Mouse (Mus musculus): Measurements from ENCODE around the gene Tmed5. TPM values are rescaled to one million over a fixed set of nuclear protein-coding genes. Genes with fewer than 3 reads are reported as not detected.
A peak's percentile ranks its signal among the peaks of the same experiment; 100 is the strongest.
"Not testable (repeated sequence)": the region's sequence is repeated elsewhere in the genome, so short reads cannot be mapped to it uniquely, and the experiment has no call there.

Gene Tmed5
- total RNA-seq (2021): 10 to 100 TPM; 22.9 to 25.6 TPM
- long read RNA-seq, experiment 1, transcript Tmed5-201 (4 exons, 3,800 nt): major isoform, 38 of 46 reads
- long read RNA-seq, experiment 1, partial matches to known transcripts: 2 of 46 reads
- long read RNA-seq, experiment 1, other reads (novel, unspliced or antisense): 5 of 46 reads
- long read RNA-seq, experiment 2, transcript Tmed5-201 (4 exons, 3,800 nt): major isoform, 32 of 35 reads
- long read RNA-seq, experiment 2, partial matches to known transcripts: 0 of 35 reads
- long read RNA-seq, experiment 2, other reads (novel, unspliced or antisense): 3 of 35 reads

DNA sequence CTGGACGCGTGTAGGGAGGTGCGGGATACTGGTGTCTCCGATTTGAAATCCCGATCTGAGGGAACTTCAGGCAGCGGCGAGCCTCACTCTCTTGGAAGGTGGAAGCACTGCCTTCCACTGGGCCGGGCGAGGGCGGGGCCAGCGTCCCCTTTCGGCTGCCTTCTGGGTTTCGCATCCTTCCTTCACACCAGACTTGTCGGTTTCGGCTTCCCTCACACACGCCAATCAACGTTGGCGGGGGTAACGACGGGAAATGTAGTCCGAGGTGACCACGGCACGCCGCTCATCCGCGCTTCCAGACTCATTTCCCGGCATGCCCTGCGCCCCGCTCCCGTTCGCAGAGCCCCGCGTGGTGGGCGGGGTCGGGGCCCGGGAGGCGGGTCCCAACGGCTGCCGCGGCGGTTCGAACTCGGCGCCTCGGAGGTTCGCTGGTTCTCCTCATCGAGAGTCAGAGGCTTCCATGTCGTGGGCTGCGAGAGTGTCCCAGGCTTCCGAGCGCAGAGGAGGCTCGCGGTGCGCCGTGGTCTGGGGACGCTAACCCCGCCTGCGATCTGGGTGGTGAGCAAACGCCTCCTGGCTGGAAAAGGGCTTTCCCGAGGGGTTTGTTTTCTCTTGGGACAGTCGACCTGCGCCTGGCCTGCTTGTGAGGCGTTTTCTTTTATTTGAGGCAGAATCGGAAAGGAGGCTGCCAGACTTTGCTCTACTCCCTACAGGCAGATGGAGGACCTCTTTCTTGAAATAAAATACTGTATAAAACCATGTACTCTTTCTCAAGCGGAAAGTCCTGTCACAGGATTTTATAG is at the start of gene Tmed5, which contains the start of gene Ccdc18:
Gene Tmed5 (minus strand): TSS at position 180 of the 803 bp plus-strand sequence.
Gene Ccdc18 (plus strand): TSS at position 435 of the 803 bp plus-strand sequence.
- intact Hi-C loops (cut with DNase I): loop anchor here (5.0 kb wide), 4 partner anchors 65 to 180 kb away; partner anchors contain the start of genes Dr1, Fam69a, Mtf2 and Pigg
- DNase-seq: peak; percentile 98 to 99

DNA sequence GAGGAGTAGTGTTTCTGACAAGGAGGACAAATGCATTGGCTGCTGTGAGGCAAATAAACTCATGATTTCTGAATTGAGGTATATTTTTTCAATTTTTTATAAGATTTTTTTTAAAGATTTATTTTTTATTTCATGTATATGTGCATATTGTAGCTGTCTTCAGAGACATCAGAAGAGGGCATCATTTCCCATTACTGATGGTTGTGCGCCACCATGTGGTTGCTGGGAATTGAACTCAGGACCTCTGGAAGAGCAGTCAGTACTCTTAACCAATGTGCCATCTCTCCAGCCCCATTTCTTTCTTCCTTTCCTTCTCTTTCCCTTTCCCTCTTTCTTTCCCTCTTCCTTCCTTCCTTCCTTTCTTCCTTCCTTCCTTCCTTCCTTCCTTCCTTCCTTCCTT is 31.3 kb upstream of the Tmed5 start:
- intact Hi-C loops (cut with DNase I): loop anchor here (2.0 to 5.0 kb wide), 2 partner anchors 131 to 241 kb away; no protein-coding TSS in a partner anchor
- DNase-seq: peak; percentile 21 to 55

DNA sequence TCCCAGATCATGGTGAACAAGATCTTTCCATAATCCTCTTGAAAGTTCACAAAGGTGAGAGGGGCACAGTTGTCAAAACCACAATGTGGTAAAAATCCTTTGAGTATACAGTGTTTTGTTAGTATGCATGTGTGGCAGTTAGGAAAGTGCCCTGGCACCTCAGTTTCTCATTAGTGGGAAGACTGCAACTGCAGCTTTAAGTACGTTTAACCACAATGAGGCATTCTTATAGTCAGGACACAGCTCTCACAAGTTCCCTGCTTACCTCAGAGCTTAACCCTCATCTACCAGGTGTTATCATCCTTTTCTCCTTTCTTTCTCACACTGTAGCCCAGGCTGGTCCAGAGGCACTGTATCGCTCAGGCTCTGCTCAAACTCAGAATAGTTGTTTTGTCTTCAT is 28.4 kb upstream of the Tmed5 start:
- DNase-seq: no peak
- intact Hi-C loops (cut with DNase I): loop anchor here (5.0 kb wide), 1 partner anchor 238 kb away; no protein-coding TSS in a partner anchor

DNA sequence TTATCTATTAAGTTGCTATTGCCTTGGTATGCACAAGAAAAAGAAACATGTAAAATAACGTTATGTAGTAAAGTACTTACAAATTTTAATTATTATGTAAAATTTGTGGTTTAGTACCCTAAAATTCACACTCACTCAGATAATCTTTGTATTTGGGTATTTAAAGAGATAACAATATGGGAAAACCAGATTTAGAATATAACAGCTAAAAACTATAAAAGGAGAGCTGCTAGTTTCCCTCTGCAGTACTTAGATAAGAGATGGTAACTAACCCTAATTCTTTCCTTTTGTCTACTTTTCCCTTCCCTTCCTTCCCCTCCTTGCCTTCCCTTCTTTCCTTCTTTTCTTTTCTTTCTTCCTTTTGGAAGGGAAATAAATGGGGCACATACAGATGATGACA is 20.2 kb upstream of the Tmed5 start:
- intact Hi-C loops (cut with DNase I): no loop called here

DNA sequence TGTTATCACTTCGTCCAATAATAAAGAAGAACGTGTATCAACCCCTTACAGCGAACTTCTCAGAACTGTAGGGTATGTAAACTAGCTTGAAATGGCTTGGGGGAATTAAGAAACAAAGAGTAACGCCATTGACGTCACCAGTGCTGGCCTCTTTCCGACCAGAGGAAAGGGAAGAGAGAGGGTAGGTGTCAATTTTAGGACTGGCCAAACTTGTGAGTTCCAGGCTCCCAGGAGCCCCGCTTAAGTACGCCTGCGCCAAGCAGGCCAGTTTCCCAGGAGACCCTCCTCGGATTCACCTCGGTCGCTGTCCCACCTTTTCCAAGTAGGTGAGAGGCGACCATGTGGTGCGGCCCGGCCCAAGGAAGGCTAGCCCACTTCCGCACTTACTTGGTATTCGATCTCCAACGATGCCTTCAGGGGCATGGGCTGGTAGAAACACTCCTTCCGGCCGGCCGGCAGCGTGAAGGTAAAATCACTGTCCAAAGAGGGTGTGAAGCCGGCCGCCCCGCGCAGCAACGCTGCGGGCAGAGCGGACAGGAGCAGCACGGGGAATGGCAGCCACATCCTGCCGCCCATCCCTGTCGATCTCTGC is 475 bp downstream of the Tmed5 start:
- peak; percentile 47 to 52 for DNase-seq
- intact Hi-C loops (cut with DNase I): loop anchor here (5.0 kb wide), 4 partner anchors 65 to 180 kb away; partner anchors contain the start of genes Dr1, Fam69a, Mtf2 and Pigg

More for the DNA sequence above, 20.2 kb upstream of the Tmed5 start:
- no peak for DNase-seq

DNA sequence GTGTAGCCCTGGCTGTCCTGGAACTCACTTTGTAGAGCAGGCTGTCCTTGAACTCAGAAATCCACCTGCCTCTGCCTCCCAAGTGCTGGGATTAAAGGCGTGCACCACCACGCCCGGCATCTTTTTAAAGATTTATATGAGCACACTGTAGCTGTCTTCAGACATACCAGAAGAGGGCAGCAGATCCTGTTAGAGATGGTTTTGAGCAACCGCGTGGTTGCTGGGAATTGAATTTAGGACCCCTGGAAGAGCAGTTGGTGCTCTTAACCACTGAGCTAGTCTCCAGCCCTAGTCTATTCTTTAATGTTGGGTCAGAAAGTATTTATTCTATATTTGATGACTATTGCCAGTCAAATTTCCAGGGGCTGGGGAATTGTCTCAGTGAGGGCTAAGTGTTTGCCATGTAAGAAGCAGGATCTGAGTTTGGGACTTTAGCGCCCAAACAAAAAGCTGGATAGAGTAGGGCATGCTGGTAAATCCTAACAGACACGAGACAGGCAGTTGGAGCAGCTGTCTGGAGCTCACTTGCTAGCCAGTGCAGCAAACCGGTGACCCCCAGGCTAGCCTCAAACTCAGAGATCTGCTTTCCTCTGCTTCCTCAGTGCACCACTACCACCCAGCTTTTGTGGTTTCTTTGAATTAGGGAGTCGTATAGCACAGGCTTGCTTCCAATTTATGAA is 12.1 kb downstream of the Tmed5 start:
- intact Hi-C loops (cut with DNase I): no loop called here
- DNase-seq: no peak

DNA sequence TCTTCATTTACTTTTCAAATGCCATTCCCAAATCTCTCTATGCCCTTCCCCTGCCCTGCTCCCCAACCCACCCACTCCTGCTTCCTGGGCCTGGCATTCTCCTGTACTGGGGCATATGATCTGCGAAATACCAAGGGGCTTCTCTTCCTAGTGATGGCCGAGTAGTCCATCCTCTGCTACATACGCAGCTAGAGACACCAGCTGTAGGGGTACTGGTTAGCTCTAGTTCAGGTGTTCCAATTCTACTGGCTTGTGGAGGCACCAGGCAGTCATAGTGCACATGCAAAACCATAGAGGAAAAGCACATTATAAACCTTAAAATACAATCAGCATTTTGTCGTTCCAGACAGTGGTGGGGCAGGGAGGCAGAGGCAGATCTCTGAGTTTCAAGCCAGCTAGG is 14.7 kb downstream of the Tmed5 start:
- DNase-seq: no peak
- intact Hi-C loops (cut with DNase I): no loop called here

DNA sequence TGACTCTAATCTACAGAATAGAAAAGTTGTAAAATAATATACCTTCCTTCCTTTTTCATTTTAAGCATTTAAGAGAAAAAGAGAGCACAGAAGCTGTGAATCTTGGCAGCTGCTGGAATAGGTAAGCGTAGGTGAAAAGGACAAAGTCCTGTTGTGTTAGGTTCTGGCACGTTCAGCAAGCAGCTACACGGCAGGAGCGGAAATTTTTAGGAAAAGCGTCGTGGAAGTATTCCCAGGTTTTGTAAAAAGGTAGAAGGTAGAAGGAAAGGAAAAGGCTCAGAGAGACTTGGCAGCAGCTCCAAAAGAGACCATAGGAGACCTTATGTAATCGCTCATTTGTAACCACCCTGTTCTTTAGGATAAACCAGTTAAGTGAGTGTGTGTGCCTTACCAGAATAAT is 23.1 kb downstream of the Tmed5 start:
- intact Hi-C loops (cut with DNase I): no loop called here
- DNase-seq: no peak

DNA sequence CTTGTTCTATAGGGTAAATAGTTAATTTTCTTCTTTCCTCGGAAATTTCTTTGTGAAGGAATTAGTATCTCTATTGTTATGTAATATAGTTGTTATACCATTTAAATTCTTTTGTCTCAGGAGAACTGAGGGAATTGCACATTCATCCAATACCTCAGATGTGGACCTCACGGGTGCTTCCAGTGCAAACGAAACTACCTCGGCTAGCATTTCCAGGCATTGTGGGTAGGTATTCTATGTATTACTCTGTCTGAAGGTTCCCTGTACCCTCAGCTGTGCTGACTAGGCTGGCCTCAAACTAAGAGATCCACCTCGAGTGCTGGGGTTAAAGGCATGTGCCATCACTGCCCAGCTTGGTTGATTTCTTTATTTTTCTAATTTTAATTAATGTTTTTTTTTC is 28.1 kb downstream of the Tmed5 start:
- intact Hi-C loops (cut with DNase I): no loop called here
- no peak for DNase-seq

DNA sequence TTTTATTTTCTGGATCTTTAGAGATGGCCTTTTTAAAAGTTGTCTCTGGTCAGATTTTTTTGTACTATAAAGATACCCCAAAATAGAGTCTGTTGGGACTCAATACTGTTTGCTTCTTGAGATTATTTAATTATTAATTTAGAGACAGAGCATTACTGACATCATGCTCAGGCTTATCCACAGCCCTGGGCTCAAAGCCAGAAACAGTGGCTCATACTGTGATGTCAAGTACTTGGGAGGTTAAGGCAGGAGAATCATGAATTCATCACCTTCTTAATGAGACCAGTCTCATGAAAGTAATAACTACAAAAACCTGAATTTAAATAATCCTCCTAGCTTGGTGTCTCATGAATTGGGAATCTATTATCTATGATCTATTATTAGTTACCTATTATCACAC is 32.2 kb downstream of the Tmed5 start:
- DNase-seq: peak in 1 of 2 experiments; percentile 7
- intact Hi-C loops (cut with DNase I): no loop called here

DNA sequence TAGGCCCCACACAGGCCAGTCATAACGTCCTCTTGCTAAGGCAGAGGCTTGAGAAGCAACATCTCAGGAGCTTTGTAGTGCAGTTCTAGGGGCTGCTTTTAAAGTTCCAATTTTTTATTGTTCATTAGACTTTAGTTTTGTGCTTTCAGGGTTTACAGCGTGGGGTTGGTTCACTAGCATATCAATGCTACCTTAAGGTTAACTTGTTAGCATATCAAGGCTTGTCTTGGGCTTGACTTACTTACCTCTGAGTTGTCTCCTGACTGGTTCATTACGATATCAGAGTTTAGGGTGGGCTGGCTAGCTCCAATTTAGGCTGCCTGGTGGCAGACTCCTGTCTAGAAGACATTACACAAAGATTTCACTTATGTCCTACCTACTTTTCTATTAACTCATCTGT is 34.7 kb downstream of the Tmed5 start:
- DNase-seq: no peak
- intact Hi-C loops (cut with DNase I): no loop called here

DNA sequence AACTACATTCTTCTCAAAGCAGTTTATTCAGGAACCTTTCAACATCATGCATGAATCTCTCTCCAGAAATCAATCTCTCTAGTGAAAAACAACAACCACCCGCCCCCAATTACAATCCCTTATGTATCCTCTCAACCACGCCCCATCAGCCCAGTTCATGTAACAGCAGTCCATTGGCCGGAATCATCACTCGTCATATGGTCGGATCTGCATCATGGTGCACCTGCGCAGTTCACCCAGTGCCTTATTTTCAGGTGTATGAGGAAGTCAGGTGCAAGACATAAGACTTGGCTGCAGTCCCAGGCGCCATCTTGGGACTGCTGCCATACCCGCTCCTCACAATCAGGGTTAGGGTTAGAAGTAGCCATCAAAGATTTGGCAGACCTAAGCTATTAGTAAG is 39.7 kb downstream of the Tmed5 start:
- intact Hi-C loops (cut with DNase I); DNase-seq: not testable (repeated sequence)

DNA sequence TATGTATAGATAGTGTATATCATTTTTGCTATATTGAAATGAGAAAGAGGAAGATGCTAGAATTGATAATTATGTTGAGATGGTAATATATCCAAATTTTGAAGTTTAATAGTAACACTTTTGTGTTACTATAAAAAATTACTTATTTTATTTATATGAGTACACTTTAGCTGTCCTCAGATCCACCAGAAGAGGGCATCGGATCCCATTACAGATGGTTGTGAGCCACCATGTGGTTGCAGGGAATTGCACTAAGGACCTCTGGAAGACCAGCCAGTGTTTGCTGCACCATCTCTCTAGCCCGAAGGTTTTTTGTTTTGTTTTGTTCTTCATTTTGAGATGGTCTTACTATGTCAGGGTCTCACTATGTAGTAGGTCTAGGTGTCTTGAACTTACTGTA is 47.0 kb downstream of the Tmed5 start:
- DNase-seq: no peak
- intact Hi-C loops (cut with DNase I): no loop called here

DNA sequence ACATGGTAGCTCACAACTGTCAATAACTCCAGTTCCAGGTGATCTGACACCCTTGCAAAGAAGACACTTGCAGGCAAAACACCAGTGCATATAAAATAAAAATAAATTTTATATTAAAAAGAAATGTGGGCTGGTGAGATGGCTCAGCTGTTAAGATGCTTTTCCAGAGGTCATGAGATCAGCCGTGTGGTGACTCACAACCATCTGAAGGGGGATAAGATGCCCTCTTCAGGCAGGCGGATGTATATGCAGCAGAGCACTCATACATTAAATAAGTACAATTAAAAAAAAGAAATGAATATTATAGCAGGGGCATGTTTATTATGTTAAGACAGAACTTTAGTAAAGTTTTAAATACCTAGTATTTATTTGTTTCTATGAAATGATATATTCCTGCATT is 50.0 kb downstream of the Tmed5 start:
- peak in 1 of 2 experiments; percentile 7 for DNase-seq
- intact Hi-C loops (cut with DNase I): loop anchor here (5.0 kb wide), 1 partner anchor 50 kb away; no protein-coding TSS in a partner anchor

DNA sequence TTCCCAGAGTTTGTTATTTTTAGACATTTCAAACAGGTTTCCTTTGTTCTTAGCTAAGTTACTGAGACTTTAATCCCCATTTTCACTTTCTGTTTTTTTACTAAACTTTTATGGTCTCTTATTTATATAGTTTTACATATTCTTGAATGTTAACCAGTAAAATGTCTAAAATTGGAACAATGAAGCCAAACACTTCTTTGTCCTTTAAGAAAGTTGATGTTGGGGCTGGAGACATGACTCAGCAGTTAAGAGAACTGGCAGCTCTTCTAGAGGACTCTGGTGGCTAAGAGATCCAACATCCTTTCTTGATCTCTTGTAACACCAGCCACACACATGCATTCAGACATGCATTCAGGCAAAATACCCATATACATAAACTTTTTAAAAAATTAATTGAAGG is 52.8 kb downstream of the Tmed5 start:
- intact Hi-C loops (cut with DNase I): loop anchor here (5.0 kb wide), 1 partner anchor 47 kb away; no protein-coding TSS in a partner anchor
- peak in 1 of 2 experiments; percentile 4 for DNase-seq

DNA sequence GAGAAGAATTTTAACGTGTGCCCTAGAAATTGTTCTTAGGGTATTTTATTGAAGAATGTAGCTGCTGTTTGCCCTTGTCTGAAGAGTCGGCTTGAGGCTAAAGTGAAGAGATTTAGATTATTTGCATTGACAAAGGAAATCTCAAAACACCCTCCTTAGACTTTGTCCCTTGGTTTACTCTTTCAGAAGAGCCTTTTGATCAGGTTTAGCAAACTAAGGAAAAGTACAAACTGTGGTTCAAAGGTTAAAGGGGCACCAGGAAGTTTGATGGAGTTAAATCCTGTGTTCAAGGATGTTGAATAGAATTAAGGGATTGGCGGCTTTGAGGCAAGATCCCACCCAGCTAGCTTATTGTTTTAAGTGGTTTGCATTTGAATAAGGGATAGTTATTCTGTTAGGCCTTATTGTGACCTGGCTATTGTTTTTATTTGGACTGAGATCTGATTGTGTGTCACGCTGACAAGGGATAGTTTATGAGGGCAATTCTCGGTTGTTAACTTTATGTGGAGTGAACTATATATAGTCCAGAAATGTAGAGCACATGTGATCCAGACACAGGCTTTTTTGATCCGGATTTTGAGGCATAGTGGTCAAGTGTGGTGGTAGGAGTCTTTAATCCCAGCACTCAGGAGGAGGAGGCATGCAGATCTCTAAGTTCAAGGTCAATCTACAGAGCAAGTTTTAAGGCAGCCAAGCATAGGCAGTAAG is 55.4 kb downstream of the Tmed5 start:
- no peak for DNase-seq
- intact Hi-C loops (cut with DNase I): no loop called here

DNA sequence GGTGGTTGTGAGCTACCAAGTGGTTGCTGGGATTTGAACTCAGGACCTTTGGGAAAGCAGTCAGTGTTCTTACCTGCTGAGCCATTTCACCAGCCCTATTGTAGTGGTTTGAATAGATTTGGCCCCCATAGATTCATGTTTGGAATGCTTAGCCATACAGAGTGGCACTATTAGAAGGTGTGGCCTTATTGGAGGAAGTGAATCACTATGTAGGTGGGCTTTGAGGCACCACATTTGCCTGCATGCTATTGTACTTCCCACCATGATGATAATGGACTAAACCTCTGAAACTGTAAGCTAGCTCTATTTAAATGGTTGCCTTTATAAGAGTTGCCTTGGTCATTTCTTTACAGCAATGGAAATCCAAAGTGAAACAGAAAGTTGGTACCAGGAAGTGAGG is 56.2 kb downstream of the Tmed5 start:
- DNase-seq: no peak

DNA sequence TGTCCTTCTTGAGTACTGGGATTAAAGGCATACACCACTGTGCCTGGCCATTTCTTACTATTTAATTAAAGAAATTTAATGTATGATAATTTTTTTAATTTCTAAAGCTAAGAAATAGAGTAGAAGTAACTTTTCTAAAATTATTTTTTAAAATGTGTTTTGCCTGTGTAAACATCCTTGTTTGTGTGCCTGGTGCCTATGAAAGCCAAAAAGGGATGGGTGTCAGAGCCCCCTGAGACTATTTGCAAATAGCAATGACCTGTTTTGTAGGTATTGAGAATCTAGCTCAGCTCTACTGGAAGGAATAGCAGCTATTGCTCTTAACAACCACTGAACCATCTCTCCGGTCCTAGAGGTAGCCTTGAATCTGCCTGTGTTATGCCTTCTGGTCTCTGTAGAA is 60.1 kb downstream of the Tmed5 start:
- DNase-seq: no peak
- intact Hi-C loops (cut with DNase I): no loop called here

More for the DNA sequence above, 56.2 kb downstream of the Tmed5 start:
- intact Hi-C loops (cut with DNase I): no loop called here

Data from heart, postnatal 14 days (tissue).